Mouse (Mus musculus): ENCODE data around the gene Tacr1. TPM values are rescaled to one million over a fixed set of nuclear protein-coding genes. Genes with fewer than 3 reads are reported as not detected.

The Tacr1 gene
- polyA plus RNA-seq (2012; rRNA removed) = 2.2 and 2.4 TPM in 2 replicates

DNA sequence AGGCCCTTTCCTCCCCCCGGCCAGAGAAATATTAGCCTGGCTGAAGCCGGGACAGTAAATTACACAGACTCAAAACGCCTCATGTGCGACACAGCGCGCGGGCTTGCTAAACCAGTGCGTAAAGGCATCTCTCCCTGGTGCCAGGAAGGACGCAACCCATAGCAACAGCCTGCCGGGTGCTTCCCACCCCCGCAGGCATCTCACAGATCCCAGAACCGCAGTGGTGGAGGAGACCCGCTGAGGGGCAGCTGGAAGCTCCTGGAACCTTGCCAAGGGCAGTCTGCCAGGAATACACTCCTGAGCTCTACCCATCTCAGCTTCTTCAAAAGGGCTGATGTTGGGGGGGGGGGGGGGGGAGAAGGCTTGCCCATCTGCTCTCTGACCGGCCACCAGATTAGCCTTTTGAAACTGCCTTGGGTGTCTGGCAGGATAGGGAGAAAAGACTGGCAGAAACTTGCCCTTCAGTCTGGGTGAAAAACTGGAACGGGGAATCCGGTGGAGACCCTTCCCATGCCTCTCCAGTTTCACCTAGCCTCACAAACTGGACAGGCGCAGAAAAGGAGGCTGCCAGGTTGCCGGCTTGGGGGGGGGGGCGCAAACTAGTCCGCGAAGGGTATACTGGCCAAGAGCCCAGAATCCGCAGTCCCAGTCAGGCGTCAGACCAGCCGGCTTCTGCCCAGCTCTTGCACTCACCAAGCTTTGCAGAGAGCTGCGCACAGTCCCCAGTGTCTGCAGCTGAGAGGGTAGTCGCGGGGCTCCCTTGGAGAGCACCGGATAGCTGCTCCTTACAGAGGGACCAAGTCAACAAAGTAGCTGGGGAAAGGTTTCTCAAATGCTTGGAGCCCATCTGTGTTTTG lies at the start of gene Tacr1:
Gene Tacr1 (plus strand): TSS at position 740 of the 857 bp plus-strand sequence.

